Mouse (Mus musculus) liver, embryonic 14.5 days (tissue): ENCODE measurements at regions not wholly inside any gene's neighbourhood (a gene's known extent, or its start where the extent isn't known, plus 50 kb on each side); places are given as distances from the start of the nearest gene placed in this dataset.

Source experiments
- ATAC-seq: fragments of 200-750 bp; cut with Nextera tagmentation; 2 replicates; pipeline ENCODE4 v1.8.0; 2017; ENCODE audit warnings: moderate number of reproducible peaks, mild to moderate bottlenecking, moderate library complexity; ENCODE audit not compliant: insufficient read depth
- DNase-seq, 3 experiments: peaks; one replicate each; pipeline ENCODE4 v3.0.0-alpha.2; 2012 to 2013; ENCODE audit warnings: low read depth in 3 of 3, low spot score in 3 of 3
- H3K27ac ChIP-seq: fragments of 300-500 bp; sonication (generic); 2 replicates; pipeline ENCODE4 v1.5.1; 2014; ENCODE audit warnings: moderate library complexity, mild to moderate bottlenecking, control low read depth, inconsistent platforms
- H3K27me3 ChIP-seq: fragments of 300-500 bp; sonication (generic); 2 replicates; pipeline ENCODE4 v1.6.1; 2014; ENCODE audit warnings: mild to moderate bottlenecking, low read length, moderate library complexity; ENCODE audit not compliant: control insufficient read depth, insufficient read depth
- H3K36me3 ChIP-seq: fragments of 300-500 bp; sonication (generic); replicated peaks from 2 replicates; pipeline ENCODE4 v1.6.1; 2014; ENCODE audit warnings: low read depth; ENCODE audit not compliant: control insufficient read depth, insufficient read depth
- H3K4me1 ChIP-seq, 2 experiments: fragments of 200-500 bp in 1 of 2; fragments of 300-500 bp in 1 of 2; sonication (generic) in 1 of 2; replicated peaks; 2 replicates each; pipeline ENCODE4 v1.6.1; 2012 to 2014; ENCODE audit warnings: antibody characterized with exemption in 1 of 2, inconsistent platforms in 1 of 2, low read length in 1 of 2; ENCODE audit not compliant: control insufficient read depth in 2 of 2, insufficient read depth in 2 of 2
- H3K4me2 ChIP-seq: fragments of 300-500 bp; sonication (generic); 2 replicates; pipeline ENCODE4 v1.6.1; 2014; ENCODE audit warnings: low read depth, mild to moderate bottlenecking, control low read depth, moderate library complexity
- H3K4me3 ChIP-seq, 2 experiments: fragments of 200-500 bp in 1 of 2; fragments of 300-500 bp in 1 of 2; sonication (generic) in 1 of 2; 2 replicates each; pipeline ENCODE4 v1.5.1; 2012 to 2014; ENCODE audit warnings: low read depth in 2 of 2, low read length in 2 of 2, mild to moderate bottlenecking in 2 of 2, control low read depth in 1 of 2, inconsistent platforms in 1 of 2, moderate library complexity in 1 of 2; ENCODE audit not compliant: insufficient read depth in 1 of 2
- H3K9ac ChIP-seq: fragments of 300-500 bp; sonication (generic); replicated peaks from 2 replicates; pipeline ENCODE4 v1.6.1; 2014; ENCODE audit warnings: mild to moderate bottlenecking, control low read depth, moderate library complexity
- H3K9me3 ChIP-seq: fragments of 300-500 bp; sonication (generic); 2 replicates; pipeline ENCODE4 v1.6.1; 2016; ENCODE audit warnings: low read length, mixed read lengths; ENCODE audit not compliant: control insufficient read depth
- CTCF ChIP-seq: IDR thresholded peaks from 2 replicates; pipeline ENCODE4 v1.5.1; 2016; ENCODE audit warnings: antibody characterized with exemption, low read depth, control low read depth
- EP300 ChIP-seq: IDR thresholded peaks from 2 replicates; pipeline ENCODE4 v1.6.1; 2016; ENCODE audit warnings: antibody characterized with exemption, low read depth
- WGBS: fragments of 180-500 bp; shearing (Covaris S2); extraction: QIAGEN DNeasy Blood & Tissue Kit; methylation state at CpG from one replicate; pipeline ENCODE4 v1.1.7; 2014; ENCODE audit not compliant: insufficient replicate concordance; 5-methylcytosine and 5-hydroxymethylcytosine counted together

DNA sequence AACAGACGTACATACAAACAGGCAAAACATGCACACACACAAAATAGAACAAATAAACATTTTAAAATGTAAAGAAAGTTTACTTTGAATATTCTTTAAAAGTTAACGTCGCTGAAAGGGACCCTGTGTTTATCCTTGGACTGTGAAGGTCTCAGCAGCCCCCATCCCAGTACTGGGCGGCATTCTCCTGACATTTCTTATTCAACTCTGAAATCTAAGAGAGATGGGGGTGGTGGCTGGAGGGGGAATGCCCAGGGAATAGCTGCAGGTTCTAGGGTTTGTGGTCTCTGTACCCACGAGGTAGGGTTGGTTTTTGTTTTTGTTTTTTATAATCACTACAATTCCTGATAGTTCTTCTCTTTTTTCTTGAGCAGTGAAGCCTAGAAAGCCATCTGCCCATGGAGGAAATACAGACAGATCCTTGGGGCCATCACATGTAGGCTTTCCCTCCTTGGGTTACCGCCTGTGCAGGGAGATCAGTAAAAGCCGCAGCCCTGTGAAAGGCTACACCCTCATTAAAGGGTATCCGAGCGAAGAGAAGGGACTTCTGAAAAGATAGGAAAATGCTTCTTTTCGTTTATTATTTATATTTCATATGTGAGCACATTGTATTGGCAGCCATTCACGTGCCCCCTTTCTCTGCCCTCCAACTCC is 338.0 kb upstream of the Gm10131 start:
- WGBS: 62% methylated on average over 11 of the region's 11 CpGs
- Histone ChIP-seq H3K4me1 (peaks cover 0 to 5% of the 10 kb centered on the region in 2 experiments; a peak in 2 of 4 replicates), H3K4me2 (no peak overlapping the region), H3K9me3 (no peaks in the 10 kb centered on the region), H3K9ac (no peak overlapping the region), H3K36me3 (no peaks in the 10 kb centered on the region), H3K27me3 (no peaks in the 10 kb centered on the region), H3K27ac (no peak overlapping the region), H3K4me3 (no peak overlapping the region)
- no peak for TF ChIP-seq EP300
- no peak for TF ChIP-seq CTCF
- DNase-seq: no peak
- no peak for ATAC-seq

DNA sequence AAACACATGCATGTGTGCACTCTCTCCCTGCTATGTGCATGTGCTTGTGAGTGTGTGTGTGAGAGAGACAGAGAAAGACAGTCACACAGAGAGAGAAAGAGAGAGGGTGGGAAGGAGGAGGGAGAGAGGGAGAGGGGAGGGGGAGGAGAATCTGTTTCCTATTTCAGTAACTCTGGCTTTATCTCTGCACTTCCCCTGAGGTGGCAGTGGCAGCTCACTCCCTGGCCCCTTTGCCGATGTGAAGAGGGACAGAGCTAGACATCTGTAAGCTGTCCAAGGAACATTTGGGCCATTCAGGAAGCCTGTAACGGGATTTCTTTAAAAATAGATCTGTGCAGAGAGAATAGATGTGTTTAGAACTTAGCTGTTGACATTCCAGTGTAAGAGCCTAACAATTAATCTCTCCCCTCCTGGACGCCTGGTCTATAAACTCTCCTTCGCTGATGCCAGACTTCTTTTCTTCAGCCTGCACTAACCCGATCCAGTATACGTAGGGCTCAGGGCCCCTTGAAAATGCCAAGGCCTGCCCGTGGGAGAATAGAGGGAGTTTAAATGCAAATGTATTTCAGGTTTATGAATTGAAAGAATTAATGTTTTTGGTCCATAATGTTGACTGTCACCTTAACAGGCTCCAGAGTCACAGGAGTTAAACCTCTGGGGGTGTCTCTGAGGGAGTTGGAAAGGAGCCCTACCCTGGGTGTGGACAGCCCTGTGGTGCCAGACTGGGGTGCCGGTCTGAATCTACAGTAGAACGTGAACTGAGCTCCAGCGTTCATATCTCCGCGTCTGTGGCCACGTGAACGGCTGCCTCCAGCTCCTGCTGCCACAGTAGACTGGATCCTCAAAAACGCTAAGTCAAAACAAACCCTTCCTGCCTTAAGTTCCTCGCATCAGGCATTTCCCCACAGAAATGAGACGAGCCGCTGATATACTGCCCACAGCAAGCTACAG is 336.6 kb upstream of the Gm10131 start:
- Histone ChIP-seq H3K4me1 (peaks cover 0 to 5% of the 10 kb centered on the region in 2 experiments; a peak in 2 of 4 replicates), H3K9ac (no peak overlapping the region), H3K27ac (no peak overlapping the region), H3K4me3 (no peak overlapping the region), H3K36me3 (no peaks in the 10 kb centered on the region), H3K9me3 (no peaks in the 10 kb centered on the region), H3K27me3 (no peaks in the 10 kb centered on the region), H3K4me2 (no peak overlapping the region)
- no peak for ATAC-seq
- WGBS: 36% methylated on average over 18 of the region's 18 CpGs
- TF ChIP-seq CTCF (no peak), EP300 (no peak)
- no peak for DNase-seq

- DNase-seq (no peak), ATAC-seq (no peak)
- TF ChIP-seq EP300 (no peak), CTCF (no peak)
- Histone ChIP-seq H3K36me3 (no peaks in the 10 kb centered on the region), H3K4me2 (no peak overlapping the region), H3K27me3 (no peaks in the 10 kb centered on the region), H3K27ac (no peak overlapping the region), H3K9me3 (no peaks in the 10 kb centered on the region), H3K4me3 (no peak overlapping the region), H3K4me1 (peaks cover 0 to 4% of the 10 kb centered on the region in 2 experiments; a peak in 2 of 4 replicates), H3K9ac (no peak overlapping the region)
- WGBS: 53% methylated on average over 3 of the region's 3 CpGs
Observed at GRCm38 (mm10) chr8:34442688-34443087, 331.2 kb upstream of the Gm10131 start.

DNA sequence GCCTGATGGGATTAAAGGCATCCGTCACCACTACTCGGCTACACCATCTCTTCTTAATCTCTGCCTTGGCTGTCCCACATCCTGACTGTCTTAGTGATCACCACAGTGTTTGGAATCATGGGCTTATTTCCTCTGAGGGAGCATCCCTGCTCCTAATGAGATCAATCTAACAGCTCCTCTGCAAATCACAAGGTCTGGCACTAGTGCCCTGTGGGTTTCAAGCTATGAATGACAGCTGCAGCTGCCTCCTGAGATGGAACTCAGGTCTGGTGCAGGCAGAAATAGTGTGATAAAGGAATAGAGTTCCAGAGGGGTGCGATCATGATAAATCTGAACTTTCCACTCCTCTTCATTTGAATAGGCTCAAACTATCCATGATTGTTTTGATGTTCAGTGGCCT is 330.2 kb upstream of the Gm10131 start:
- TF ChIP-seq EP300 (no peak), CTCF (no peak)
- peak in 1 of 3 experiments; percentile 9 for DNase-seq
- Histone ChIP-seq H3K9ac (no peak overlapping the region), H3K27me3 (no peaks in the 10 kb centered on the region), H3K4me3 (no peak overlapping the region), H3K36me3 (no peaks in the 10 kb centered on the region), H3K4me2 (no peak overlapping the region), H3K27ac (no peak overlapping the region), H3K9me3 (no peaks in the 10 kb centered on the region), H3K4me1 (peaks cover 0 to 2% of the 10 kb centered on the region in 2 experiments; a peak in 1 of 4 replicates)
- no peak for ATAC-seq
- 49% methylated on average over 3 of the region's 3 CpGs for WGBS

DNA sequence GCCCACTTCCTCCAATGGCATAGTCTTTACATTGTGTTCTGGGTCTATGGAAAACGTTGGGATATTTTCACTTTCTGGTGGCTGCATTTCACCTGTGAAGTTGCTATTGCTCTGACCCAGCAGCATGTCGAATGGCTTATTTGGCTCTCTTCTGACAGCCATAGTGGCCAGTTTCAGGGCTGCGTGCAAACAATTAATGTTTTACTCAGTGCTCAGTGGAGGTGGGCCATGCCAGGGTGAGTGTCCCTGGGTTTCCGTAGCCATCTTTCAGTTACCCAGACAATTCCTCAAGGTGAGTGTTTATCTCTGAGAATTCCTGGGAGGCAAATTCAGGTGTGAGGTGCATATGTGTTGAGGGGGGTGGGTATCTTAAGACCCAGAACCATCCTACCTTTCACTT is 329.2 kb upstream of the Gm10131 start:
- Histone ChIP-seq H3K36me3 (no peaks in the 10 kb centered on the region), H3K4me2 (no peak overlapping the region), H3K4me3 (no peak overlapping the region), H3K4me1 (peaks cover 0 to 2% of the 10 kb centered on the region in 2 experiments; a peak in 1 of 4 replicates), H3K27ac (no peak overlapping the region), H3K9me3 (no peaks in the 10 kb centered on the region), H3K9ac (no peak overlapping the region), H3K27me3 (no peaks in the 10 kb centered on the region)
- ATAC-seq (no peak), DNase-seq (no peak)
- WGBS: 48% methylated on average over 4 of the region's 4 CpGs
- TF ChIP-seq EP300: no peak
- no peak for TF ChIP-seq CTCF
